19 mouse cellular contexts compared by ENCODE assay signal in genomic region chr4:32062381-32063059, GRCm38 (mm10).
DNase-seq lines count a peak whose midpoint lies in the region; ATAC-seq and TF ChIP-seq lines count a peak whose summit lies in the region.
"Had no signal": no experiment of that assay in that cellular context is flagged by ENCODE, and none has a peak within 500 bp of the region (broad histone marks: within the 10 kb centered on the region; RNA-seq: fewer than 3 reads in every experiment).

No protein-coding gene starts in this region.

- H3K9ac ChIP-seq in forebrain, embryonic 13.5 days: no peak overlapping the region
- H3K9ac ChIP-seq: embryonic facial prominence, embryonic 15.5 days; hindbrain, embryonic 15.5 days; liver, embryonic 15.5 days; midbrain, embryonic 15.5 days; neural tube, embryonic 12.5 days had no signal

- H3K4me1 ChIP-seq in forebrain, embryonic 13.5 days: peaks cover 27% of the 10 kb centered on the region
- H3K4me1 ChIP-seq in forebrain, embryonic 10.5 days: peaks cover 7% of the 10 kb centered on the region
- H3K4me1 ChIP-seq: embryonic facial prominence, embryonic 15.5 days; hindbrain, embryonic 15.5 days; liver, embryonic 15.5 days; midbrain, embryonic 15.5 days; neural tube, embryonic 12.5 days had no signal

- H3K27ac ChIP-seq in forebrain, embryonic 13.5 days: 0 out of 2 replicates have a peak overlapping the region, but pooled peaks have one; percentile 4
- no peak overlapping the region for H3K27ac ChIP-seq in forebrain, embryonic 10.5 days
- H3K27ac ChIP-seq: embryonic facial prominence, embryonic 15.5 days; hindbrain, embryonic 15.5 days; liver, embryonic 15.5 days; midbrain, embryonic 15.5 days; neural tube, embryonic 12.5 days had no signal

- H3K27me3 ChIP-seq in forebrain, embryonic 13.5 days: no peaks in the 10 kb centered on the region
- H3K27me3 ChIP-seq in forebrain, embryonic 10.5 days (ENCODE audit: poor library complexity, severe bottlenecking): no peaks in the 10 kb centered on the region; the same call in 1 of the 2 replicates
- H3K27me3 ChIP-seq: embryonic facial prominence, embryonic 15.5 days; hindbrain, embryonic 15.5 days; liver, embryonic 15.5 days; midbrain, embryonic 15.5 days; neural tube, embryonic 12.5 days had no signal

- H3K4me3 ChIP-seq in forebrain, embryonic 13.5 days: no peak overlapping the region
- H3K4me3 ChIP-seq in forebrain, embryonic 10.5 days: no peak overlapping the region
- H3K4me3 ChIP-seq: embryonic facial prominence, embryonic 15.5 days; hindbrain, embryonic 15.5 days; liver, embryonic 15.5 days; midbrain, embryonic 15.5 days; neural tube, embryonic 12.5 days had no signal

- TF ChIP-seq CTCF in brain, embryonic 14.5 days (IDR thresholded peaks at IDR 0.05; ENCODE audit: borderline replicate concordance, extremely low read depth, insufficient read depth, insufficient read length): no peak

- no peaks in the 10 kb centered on the region for H3K9me3 ChIP-seq in forebrain, embryonic 13.5 days (replicated peaks)
- no peaks in the 10 kb centered on the region for H3K9me3 ChIP-seq in forebrain, embryonic 10.5 days
- H3K9me3 ChIP-seq: embryonic facial prominence, embryonic 15.5 days; hindbrain, embryonic 15.5 days; liver, embryonic 15.5 days; midbrain, embryonic 15.5 days; neural tube, embryonic 12.5 days had no signal

- 40% methylated on average over 4 of the region's 4 CpGs for WGBS in forebrain, embryonic 13.5 days
- WGBS in forebrain, embryonic 10.5 days: 92% methylated on average over 4 of the region's 4 CpGs

- TF ChIP-seq POLR2A in brain, embryonic 14.5 days (IDR thresholded peaks at IDR 0.05; ENCODE audit: borderline replicate concordance, extremely low read depth, insufficient read depth, insufficient read length, poor library complexity, severe bottlenecking): no peak

- DNase-seq in forebrain, embryonic 10.5 days (ENCODE audit: extremely low spot score, low spot score): no peak
- DNase-seq in lung, postnatal 10 days: peak; percentile 10
- DNase-seq in lung, adult 18-20 months: no peak
- peak; percentile 59 for DNase-seq in CD4-positive helper T cell, adult 2 months (ENCODE audit: low read depth, low spot score)
- peak; percentile 77 for DNase-seq in brain, embryonic 14.5 days (ENCODE audit: low read depth)
- DNase-seq in adipocyte (ENCODE audit: low spot score): no peak
- no peak for DNase-seq in heart, postnatal 4 days
- DNase-seq: adrenal gland, postnatal 36 days; cerebellum, adult 9-10 months; gastrocnemius, postnatal 25 days; kidney, adult 18-20 months; lung, postnatal 36 days; spleen, adult 18-20 months had no signal

- H3K4me2 ChIP-seq in forebrain, embryonic 13.5 days: no peak overlapping the region
- H3K4me2 ChIP-seq: embryonic facial prominence, embryonic 15.5 days; hindbrain, embryonic 15.5 days; liver, embryonic 15.5 days; midbrain, embryonic 15.5 days; neural tube, embryonic 12.5 days had no signal

- ATAC-seq in forebrain, embryonic 13.5 days: peak; percentile 45
- ATAC-seq: midbrain, embryonic 15.5 days had no signal

- H3K36me3 ChIP-seq in forebrain, embryonic 13.5 days (ENCODE audit: poor library complexity, severe bottlenecking): no peaks in the 10 kb centered on the region
- no peaks in the 10 kb centered on the region for H3K36me3 ChIP-seq in forebrain, embryonic 10.5 days (replicated peaks)
- H3K36me3 ChIP-seq: embryonic facial prominence, embryonic 15.5 days; hindbrain, embryonic 15.5 days; liver, embryonic 15.5 days; midbrain, embryonic 15.5 days; neural tube, embryonic 12.5 days had no signal

Comparison
In these comparisons a context has a peak if more than half of its experiments do, and no peak if none do; other contexts are left out.
1. DNase-seq: peak in lung, postnatal 10 days (single experiment), CD4-positive helper T cell, adult 2 months (single experiment) and brain, embryonic 14.5 days (single experiment); none in forebrain, embryonic 10.5 days (single experiment), lung, adult 18-20 months (0 of 2), adipocyte (single experiment) and heart, postnatal 4 days (single experiment).